Mouse (Mus musculus) hindbrain, postnatal 0 days (tissue): ENCODE results near the gene Tmbim1. TPM values are rescaled to one million over a fixed set of nuclear protein-coding genes. Genes with fewer than 3 reads are reported as not detected.
A peak's percentile ranks its signal among the peaks of the same experiment; 100 is the strongest.
"Not testable (repeated sequence)": the region's sequence is repeated elsewhere in the genome, so short reads cannot be mapped to it uniquely, and the experiment has no call there.

Experiments
- ATAC-seq: fragments of 200-750 bp; cut with Nextera tagmentation; 2 replicates; pipeline ENCODE4 v1.8.0; 2017; ENCODE audit warnings: mild to moderate bottlenecking, moderate TSS enrichment, moderate library complexity
- DNase-seq: peaks from one replicate; pipeline ENCODE4 v3.0.0-alpha.2; 2015; ENCODE audit warnings: low spot score
- H3K27ac ChIP-seq: fragments of 300-500 bp; sonication (generic); 2 replicates; pipeline ENCODE4 v1.5.1; 2014; ENCODE audit warnings: mild to moderate bottlenecking
- H3K27me3 ChIP-seq: fragments of 300-500 bp; sonication (generic); 2 replicates; pipeline ENCODE4 v1.6.1; 2014; ENCODE audit warnings: low read length, mixed read lengths; ENCODE audit not compliant: insufficient read depth
- H3K36me3 ChIP-seq: fragments of 300-500 bp; sonication (generic); 2 replicates; pipeline ENCODE4 v1.6.1; 2014; ENCODE audit warnings: low read length, mixed read lengths; ENCODE audit not compliant: insufficient read depth
- H3K4me1 ChIP-seq: fragments of 300-500 bp; sonication (generic); 2 replicates; pipeline ENCODE4 v1.6.1; 2014; ENCODE audit warnings: antibody characterized with exemption, low read length, mixed read lengths; ENCODE audit not compliant: insufficient read depth
- H3K4me2 ChIP-seq: fragments of 300-500 bp; sonication (generic); 2 replicates; pipeline ENCODE4 v1.6.1; 2014; ENCODE audit warnings: low read depth, mild to moderate bottlenecking, low read length, moderate library complexity, mixed read lengths
- H3K4me3 ChIP-seq: fragments of 300-500 bp; sonication (generic); 2 replicates; pipeline ENCODE4 v1.5.1; 2014; ENCODE audit warnings: low read length
- H3K9ac ChIP-seq: fragments of 300-500 bp; sonication (generic); replicated peaks from 2 replicates; pipeline ENCODE4 v1.6.1; 2014; ENCODE audit warnings: mild to moderate bottlenecking, low read length, moderate library complexity, mixed read lengths
- H3K9me3 ChIP-seq: fragments of 300-500 bp; sonication (generic); 2 replicates; pipeline ENCODE4 v1.6.1; 2016; ENCODE audit warnings: low read length, mixed read lengths
- CTCF ChIP-seq: IDR thresholded peaks from 2 replicates; pipeline ENCODE4 v1.5.1; 2016; ENCODE audit warnings: antibody characterized with exemption, control low read depth, low read depth
- WGBS: fragments of 180-500 bp; shearing (Covaris S2); extraction: QIAGEN DNeasy Blood & Tissue Kit; methylation state at CpG from one replicate; pipeline ENCODE4 v1.1.7; 2014; 5-methylcytosine and 5-hydroxymethylcytosine counted together
- polyA plus RNA-seq: library from polyadenylated mRNA; unstranded; fragments of >200 nt; fragmentation: Nextera tagmentation; extraction: Ambion mirVana; gene quantifications from 2 replicates; pipeline ENCODE4 v1.2.1, GENCODE M21; 2015
- total RNA-seq: library from RNA; depleted of rRNA; stranded (reverse); fragments of >200 nt; gene quantifications from 2 replicates; pipeline ENCODE4 v1.2.3, GENCODE M21; 2014

Tmbim1 gene
- total and polyA plus RNA-seq, 2 experiments from 2014 or later = 14.8 to 17.5 TPM

DNA sequence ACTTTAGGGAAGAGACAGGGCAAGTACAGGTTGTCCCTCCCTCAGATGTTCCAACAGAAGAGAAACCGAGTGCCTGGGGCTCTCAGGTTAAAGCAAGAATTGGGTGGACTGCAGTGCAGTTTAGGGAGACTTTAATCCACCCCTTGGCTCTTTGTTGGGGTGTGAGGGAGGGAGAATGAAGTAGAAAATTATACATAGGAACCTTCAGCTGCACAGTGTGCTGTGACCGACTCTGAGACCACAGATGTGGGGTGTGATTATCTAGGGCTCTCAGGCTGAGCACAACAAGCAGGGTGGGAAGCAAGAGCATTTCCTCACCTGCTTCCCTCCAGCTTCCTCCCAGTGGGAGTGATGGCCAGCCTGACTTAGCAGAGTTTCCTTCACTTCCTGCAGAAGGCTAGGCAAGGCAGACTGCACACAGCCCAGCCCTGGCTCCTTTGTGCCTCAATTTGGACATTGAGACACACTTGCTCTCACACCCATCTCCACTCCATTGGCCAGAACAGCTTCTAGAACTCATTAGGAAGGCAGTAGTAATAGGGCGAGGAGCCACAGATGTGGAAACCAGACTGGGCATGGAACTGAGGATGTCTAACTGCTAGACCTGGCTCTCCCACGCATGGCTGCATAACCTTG, 25.7 kb upstream of the Tmbim1 start:
- no peaks in the 10 kb centered on the region for H3K36me3 ChIP-seq
- H3K27me3 ChIP-seq = no peaks in the 10 kb centered on the region
- no peaks in the 10 kb centered on the region for H3K9me3 ChIP-seq
- no peak overlapping the region for H3K4me3 ChIP-seq
- peak overlapping the region; percentile 49 for H3K27ac ChIP-seq
- TF ChIP-seq CTCF = no peak
- peaks cover 15% of the 10 kb centered on the region for H3K4me1 ChIP-seq
- 72% methylated on average over 4 of the region's 4 CpGs for WGBS
- no peak overlapping the region for H3K4me2 ChIP-seq
- ATAC-seq (no peak), DNase-seq (no peak)
- no peak overlapping the region for H3K9ac ChIP-seq

DNA sequence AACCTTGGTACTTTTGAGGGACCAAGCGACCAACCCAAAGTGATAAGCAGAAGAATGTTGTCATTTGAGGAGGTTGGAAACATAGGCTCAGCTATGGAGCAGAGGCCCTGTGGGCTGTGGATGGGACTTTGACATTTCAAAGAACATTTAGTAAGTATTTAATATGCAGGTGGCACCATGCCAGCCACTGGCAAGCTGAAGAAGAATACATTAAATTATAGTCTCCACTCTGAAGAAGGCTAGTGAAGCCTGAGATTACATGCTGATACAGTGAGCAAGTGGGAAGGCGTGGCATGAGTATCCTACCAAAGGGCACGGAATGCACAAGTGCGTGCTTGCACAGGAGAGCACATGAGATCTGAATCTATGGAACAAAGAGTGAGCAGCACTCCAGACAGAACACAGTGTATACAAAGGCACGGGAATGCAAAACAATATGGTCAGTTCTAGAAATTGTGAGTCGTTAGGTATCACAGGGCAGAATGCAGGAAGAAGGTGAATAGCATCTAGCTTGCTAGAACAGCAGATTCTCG, 24.5 kb upstream of the Tmbim1 start:
- peak overlapping the region; percentile 7; the same call in 1 of the 2 replicates for H3K27ac ChIP-seq
- ATAC-seq = no peak

DNA sequence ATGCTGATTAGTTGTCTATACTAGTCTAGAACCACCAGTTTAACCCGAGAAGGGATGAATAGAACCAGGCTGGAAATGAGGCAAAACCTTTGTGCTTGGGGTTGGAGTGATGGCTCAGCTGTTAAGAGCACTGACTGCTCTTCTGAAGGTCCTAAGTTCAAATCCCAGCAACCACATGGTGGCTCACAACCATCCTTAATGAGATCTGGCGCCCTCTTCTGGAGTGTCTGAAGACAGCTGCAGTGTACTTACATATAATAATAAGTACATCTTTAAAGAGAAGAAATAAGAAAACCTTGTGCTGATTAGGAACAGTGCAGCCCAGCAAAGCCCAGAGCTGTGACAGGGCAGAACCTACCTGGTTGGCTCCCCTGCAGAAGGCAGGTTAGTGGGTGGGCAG, 21.5 kb upstream of the Tmbim1 start:
- H3K9me3 ChIP-seq, H3K36me3 ChIP-seq, H3K9ac ChIP-seq, H3K4me3 ChIP-seq, ATAC-seq, DNase-seq, H3K4me1 ChIP-seq, H3K27me3 ChIP-seq, H3K4me2 ChIP-seq, H3K27ac ChIP-seq: not testable (repeated sequence)
- 64% methylated on average over 2 of the region's 2 CpGs for WGBS

More for the DNA sequence above, 24.5 kb upstream of the Tmbim1 start:
- Histone ChIP-seq H3K4me2 (no peak overlapping the region), H3K9ac (no peak overlapping the region), H3K27me3 (no peaks in the 10 kb centered on the region), H3K4me3 (no peak overlapping the region), H3K9me3 (no peaks in the 10 kb centered on the region), H3K36me3 (no peaks in the 10 kb centered on the region), H3K4me1 (peaks cover 10% of the 10 kb centered on the region)
- DNase-seq = peak; percentile 36
- 68% methylated on average over 7 of the region's 7 CpGs for WGBS
- no peak for TF ChIP-seq CTCF

DNA sequence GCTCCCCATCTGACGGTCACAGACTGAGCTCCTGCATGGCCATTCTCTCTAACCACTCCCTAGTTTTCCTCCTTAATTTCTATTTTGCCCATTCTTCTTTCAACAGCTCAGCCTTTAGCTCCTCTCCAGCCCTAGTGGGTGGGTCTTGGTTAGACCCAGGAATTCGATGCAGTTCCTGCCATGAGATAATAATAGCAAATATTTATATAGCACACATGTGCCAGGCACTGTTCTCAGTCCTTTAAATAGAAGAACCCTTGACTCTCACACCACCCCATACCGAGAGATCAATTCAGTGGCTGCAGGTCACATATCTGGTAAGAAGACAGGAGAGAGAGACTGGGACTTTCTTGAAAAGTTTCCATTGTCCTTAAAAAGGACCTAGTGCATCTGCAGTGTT, 16.0 kb upstream of the Tmbim1 start:
- no peaks in the 10 kb centered on the region for H3K36me3 ChIP-seq
- no peak for TF ChIP-seq CTCF
- no peaks in the 10 kb centered on the region for H3K9me3 ChIP-seq
- H3K9ac ChIP-seq = no peak overlapping the region
- no peaks in the 10 kb centered on the region for H3K4me1 ChIP-seq
- no peak overlapping the region for H3K4me3 ChIP-seq
- H3K27me3 ChIP-seq = no peaks in the 10 kb centered on the region
- no peak overlapping the region for H3K4me2 ChIP-seq
- no peak for ATAC-seq
- no peak for DNase-seq
- H3K27ac ChIP-seq = no peak overlapping the region
- 88% methylated on average over 3 of the region's 3 CpGs for WGBS

DNA sequence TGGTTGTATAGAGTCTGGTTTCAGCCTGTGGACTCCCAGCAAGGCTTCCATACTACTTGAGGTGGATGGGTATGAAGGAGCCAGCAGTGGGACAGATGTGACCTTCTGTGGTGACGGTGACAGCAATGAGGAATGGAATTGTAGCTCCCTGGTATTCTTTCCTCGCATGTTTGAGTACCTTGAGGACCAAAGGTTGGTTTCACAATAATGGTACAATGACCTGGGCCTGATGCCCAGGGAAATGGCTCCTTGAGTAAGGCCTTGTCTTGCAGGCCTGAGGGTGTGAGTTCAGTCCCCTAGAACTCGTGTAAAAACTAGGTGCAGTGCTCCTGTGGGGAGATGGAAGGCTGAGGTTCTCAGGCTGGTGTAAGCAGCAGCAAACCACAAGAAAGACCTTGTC, 13.3 kb upstream of the Tmbim1 start:
- ATAC-seq = no peak
- no peaks in the 10 kb centered on the region for H3K27me3 ChIP-seq
- no peaks in the 10 kb centered on the region for H3K4me1 ChIP-seq
- H3K9me3 ChIP-seq = no peaks in the 10 kb centered on the region
- H3K4me2 ChIP-seq = no peak overlapping the region
- H3K4me3 ChIP-seq = no peak overlapping the region
- no peak for TF ChIP-seq CTCF
- 88% methylated on average over 3 of the region's 3 CpGs for WGBS
- H3K9ac ChIP-seq = no peak overlapping the region
- no peak for DNase-seq
- no peaks in the 10 kb centered on the region for H3K36me3 ChIP-seq
- no peak overlapping the region for H3K27ac ChIP-seq

DNA sequence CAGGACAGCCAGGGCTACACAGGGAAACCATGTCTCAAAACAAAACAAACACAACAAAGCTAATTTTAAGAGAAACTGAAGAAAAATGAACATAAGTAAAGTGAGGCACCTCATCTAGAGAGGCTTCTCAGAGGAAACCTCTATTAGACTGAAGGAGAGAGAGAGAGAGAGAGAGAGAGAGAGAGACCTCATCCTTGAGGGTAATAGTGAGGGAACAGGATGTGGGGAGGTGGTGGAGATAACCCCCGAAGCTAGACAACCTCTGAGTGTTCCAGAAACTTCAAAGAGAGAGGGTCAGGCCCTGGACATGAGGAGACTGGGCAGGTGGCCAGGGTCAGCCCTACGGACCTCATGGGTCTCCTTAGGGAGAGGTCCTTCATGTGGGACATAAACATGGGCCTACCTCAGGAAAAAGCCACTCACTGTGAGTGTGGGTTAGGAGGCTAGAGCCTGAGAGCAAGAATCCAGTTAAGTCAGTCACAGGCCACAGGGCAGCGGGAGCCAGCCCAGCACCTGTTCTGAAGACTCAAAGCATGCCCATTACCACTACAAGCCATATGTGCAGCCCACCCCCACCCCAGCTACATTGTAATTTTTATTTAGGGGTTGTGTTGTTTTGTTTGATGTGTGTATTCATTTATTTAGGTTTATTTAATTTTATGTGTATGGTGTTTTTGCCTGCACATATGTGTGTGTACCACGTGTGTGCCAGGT, 10.8 kb upstream of the Tmbim1 start:
- no peak overlapping the region for H3K9ac ChIP-seq
- H3K36me3 ChIP-seq = no peaks in the 10 kb centered on the region
- H3K4me1 ChIP-seq = no peaks in the 10 kb centered on the region
- no peak for DNase-seq
- H3K4me2 ChIP-seq = no peak overlapping the region
- H3K27me3 ChIP-seq = no peaks in the 10 kb centered on the region
- no peak for TF ChIP-seq CTCF
- no peak overlapping the region for H3K27ac ChIP-seq
- ATAC-seq = no peak
- WGBS = 84% methylated on average over 4 of the region's 4 CpGs
- no peaks in the 10 kb centered on the region for H3K9me3 ChIP-seq
- no peak overlapping the region for H3K4me3 ChIP-seq

DNA sequence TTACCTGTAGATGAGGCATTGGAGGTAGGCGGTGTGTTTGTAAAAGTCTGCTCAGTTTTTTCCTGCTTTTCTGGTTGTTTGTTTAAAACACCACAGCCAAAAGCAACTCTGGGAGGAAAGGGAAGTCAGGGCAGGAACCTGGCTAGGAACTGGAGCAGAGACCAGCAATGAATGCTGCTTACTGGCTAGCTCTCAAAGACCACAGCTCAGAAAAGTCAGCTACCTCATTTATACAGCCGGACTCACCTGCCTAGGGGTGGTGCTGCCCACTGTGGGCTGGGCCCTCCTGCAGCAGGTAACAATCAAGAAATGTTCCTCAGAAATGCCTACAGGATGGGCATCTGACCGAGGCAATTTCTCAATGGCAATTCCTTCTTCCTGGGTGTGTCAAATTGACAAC, 9.4 kb upstream of the Tmbim1 start:
- Histone ChIP-seq H3K4me2 (no peak overlapping the region), H3K4me3 (no peak overlapping the region), H3K4me1 (no peaks in the 10 kb centered on the region), H3K9ac (no peak overlapping the region), H3K36me3 (no peaks in the 10 kb centered on the region), H3K27me3 (no peaks in the 10 kb centered on the region), H3K27ac (no peak overlapping the region), H3K9me3 (no peaks in the 10 kb centered on the region)
- WGBS = 87% methylated on average over 3 of the region's 3 CpGs
- ATAC-seq (no peak), DNase-seq (no peak)
- no peak for TF ChIP-seq CTCF
